Mouse (Mus musculus) erythroblast, adult 5-6 weeks (primary cell): Measurements from ENCODE around the gene Rad51b. TPM values are rescaled to one million over a fixed set of nuclear protein-coding genes. Genes with fewer than 3 reads are reported as not detected.

ENCODE experiments used
- ATAC-seq: replicated peaks from 2 replicates; pipeline ENCODE4 v1.8.0; 2016; ENCODE audit warnings: moderate number of reproducible peaks, mild to moderate bottlenecking, moderate TSS enrichment, inconsistent platforms; ENCODE audit not compliant: poor library complexity, low FRiP score, severe bottlenecking
- total RNA-seq, 2 experiments: library from RNA; stranded (forward) in 1 of 2; stranded (reverse) in 1 of 2; fragments of 150-400 nt in 1 of 2; fragments of 200-764, 138-1000 nt in 1 of 2; gene quantifications; 2 replicates each; pipeline versions ENCODE4 v1.2.3 to v1.2.4; 2015 to 2017; ENCODE audit warnings: low replicate concordance in 2 of 2

The Rad51b gene
- total RNA-seq, 2 experiments from 2014 or later, result 3.5 to 4.2 TPM

- no peak for ATAC-seq
These were observed 214.5 kb downstream of the Rad51b start for GRCm38 (mm10) chr12:79511454-79512204.

DNA sequence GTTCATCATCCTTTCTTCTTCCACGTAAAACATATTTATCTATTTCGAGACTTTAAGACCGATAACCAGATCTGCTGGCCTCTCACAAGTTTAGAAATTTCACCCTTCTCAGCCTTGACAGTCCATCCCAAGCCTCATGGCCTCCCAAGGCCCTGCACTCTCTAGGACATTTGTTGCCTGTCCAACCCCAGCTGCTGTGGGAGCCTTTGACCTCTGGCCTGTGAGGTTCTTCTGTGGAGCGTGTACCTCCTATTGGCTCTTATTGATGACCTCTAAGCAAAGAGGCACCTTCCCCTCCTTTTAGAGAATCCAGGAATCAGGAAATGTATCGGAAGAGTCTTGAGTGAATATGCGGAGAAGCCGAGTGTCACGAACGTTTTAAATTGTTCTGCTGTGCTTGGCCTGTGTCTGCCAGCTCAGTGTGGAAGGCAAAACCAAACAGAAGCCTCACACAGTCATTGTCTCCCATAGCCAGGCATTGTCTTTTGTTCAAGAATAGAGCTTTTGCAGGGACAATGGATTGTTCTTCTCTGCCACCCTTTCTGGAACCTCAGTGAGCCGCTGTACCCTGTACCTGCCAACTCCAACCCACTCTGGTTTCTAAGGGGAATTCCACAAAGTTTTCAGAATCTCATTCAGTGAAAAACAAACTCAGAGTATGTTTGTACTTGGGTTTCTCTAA, 215.3 kb downstream of the Rad51b start:
- ATAC-seq, result no peak

GRCm38 (mm10) chr12:79512982-79513681, 216.1 kb downstream of the Rad51b start:
- no peak for ATAC-seq

DNA sequence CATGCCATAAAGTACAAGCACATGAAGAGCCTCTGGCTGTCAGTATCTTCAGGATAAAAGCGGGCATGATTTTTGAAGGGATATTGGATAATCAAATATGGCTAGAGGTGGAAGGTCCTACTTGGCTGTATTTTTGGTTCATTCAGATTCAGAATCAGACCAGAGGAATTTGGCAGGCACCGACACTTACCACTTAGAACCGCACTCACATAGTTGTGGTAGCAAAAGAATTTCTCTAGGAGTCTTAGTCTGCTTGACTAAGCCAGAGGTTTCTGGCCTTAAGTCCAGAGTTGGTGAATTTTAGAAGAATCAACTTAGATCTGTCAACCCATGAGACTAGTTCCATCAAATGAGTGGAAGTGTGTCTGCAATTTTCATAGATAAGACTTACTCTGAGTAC, 217.6 kb downstream of the Rad51b start:
- no peak for ATAC-seq

DNA sequence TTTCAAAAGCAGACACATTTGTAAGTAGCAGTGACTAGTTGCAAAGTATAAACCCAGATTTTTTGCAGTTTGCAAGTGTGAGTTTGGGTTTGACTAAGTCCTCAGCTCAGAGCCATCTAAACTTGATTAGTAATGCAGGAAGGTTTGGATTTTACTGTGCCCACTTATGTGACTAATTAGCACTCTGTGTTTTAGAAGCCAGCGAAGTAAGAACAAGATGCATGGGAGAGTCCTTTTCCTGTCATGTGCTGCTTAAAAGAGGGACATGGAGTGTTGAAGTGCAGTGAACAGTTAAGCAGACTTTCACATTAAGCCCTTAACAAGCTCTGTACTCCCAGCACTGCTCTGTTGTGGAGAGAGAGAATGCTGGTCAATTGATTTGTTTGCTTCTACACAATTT, 225.3 kb downstream of the Rad51b start:
- ATAC-seq, result no peak

GRCm38 (mm10) chr12:79524941-79525871, 228.1 kb downstream of the Rad51b start:
- no peak for ATAC-seq

DNA sequence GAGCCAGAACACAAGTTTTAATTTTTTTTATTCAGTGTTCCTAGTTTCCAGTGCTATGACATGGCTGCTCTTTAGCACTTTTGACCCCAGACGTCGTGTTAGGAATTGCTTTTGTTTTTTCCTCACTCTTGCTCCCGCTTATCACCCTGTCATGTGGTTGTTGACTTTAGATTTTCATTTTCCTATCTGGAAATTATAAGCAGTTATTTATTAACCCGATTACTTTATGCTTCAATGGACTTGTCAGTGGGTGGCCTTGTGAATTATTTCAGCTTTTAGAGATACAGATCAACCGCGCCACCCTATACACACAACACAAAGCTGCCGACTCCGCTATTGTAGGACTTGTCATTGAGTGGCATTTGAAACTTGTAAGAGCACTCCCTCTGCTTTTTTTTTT, 228.8 kb downstream of the Rad51b start:
- ATAC-seq, result no peak

GRCm38 (mm10) chr12:79527222-79527621, 230.1 kb downstream of the Rad51b start:
- ATAC-seq, result no peak

DNA sequence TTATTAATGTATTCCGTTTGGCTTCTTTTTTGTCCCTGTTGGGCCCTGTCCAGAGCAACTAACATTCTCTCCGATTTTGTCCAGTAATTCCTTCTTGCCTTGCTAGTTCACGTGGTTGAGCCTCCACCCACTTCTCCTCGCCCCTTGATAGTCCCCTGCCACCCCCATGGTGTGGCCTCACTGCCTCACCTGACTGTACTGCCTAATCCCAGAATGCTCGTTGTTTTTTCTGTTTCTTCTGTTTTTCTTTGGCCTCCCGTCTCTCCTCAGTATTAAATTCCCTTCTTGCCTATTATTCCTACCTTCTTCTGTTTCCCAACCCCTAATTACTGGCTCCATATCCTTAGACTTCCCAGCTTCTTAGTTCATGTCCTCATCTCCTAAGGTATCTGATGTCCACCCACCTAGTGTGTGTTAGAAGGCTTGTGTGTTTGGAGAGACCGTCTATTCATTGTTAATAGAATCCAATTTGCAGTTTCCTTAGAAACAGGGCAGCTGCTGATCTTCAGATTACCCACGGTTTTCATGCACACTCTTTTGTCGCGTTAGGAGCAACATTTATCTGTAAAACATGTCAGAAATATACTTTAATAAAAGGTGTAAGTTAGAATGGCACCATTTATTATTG, 233.3 kb downstream of the Rad51b start:
- ATAC-seq, result no peak

DNA sequence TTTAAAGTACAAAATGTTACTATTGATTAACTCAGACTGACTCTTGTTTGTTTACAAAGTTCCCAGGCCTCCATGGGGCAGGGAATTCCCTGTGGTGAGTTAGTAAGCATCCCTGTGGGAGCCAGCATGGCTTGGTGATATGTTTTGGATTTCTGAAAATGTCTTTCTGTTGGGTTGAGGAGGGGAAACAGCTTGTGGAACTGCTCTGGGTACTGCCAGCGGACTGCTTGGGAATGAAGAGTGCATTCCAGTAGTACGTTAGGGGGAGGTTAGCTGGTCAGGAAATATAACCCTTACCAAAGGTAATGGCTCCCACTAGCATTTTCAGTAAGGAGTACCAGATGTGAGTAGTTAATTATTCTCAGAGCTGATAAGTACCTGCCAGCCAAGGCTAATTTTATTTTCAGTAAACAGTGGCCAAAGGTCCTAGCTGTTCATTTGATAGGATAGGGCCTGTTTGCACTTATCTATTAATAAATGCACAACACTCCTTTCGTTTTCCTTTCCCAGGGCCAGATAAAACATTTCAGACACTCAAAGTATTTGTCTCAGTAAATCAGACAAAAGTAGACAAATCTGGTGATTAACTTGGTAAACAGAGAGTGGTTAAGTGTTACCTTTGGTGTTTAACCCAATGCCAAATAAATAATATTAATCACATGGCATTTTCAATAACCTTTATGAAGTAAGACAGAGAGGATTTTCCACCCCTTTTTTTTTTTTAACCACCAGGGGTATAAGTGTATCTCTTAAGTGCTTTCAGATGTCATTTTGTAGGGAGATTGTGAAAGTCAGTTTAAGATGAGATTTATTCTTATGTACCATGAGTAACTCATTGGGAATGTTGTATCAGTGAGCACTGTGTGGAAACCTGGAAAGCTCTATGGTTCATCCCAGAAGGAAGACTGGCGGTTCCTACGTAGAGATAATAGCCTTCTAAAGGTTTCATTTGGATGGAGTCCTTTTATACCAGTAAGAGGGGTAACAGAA, 235.0 kb downstream of the Rad51b start:
- no peak for ATAC-seq

DNA sequence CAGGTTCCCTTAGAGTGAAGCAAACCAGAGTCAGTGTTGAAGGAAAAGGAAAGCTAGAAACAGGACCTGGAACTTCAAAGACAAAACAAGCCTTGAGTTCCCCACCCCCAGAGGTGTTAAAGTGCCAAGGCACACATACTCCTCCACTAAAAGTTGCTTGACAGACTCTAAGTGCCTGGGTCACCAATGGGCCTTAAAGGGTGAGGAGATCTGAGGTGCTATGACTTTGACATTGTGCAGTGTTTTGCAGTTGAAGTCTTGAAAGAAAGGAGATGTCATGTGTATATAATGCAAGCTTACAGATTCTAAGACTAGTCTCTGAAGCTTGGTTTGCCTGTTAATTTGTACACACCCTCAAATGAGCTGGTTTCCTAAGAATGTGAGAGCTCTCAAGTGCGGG, 237.7 kb downstream of the Rad51b start:
- no peak for ATAC-seq

DNA sequence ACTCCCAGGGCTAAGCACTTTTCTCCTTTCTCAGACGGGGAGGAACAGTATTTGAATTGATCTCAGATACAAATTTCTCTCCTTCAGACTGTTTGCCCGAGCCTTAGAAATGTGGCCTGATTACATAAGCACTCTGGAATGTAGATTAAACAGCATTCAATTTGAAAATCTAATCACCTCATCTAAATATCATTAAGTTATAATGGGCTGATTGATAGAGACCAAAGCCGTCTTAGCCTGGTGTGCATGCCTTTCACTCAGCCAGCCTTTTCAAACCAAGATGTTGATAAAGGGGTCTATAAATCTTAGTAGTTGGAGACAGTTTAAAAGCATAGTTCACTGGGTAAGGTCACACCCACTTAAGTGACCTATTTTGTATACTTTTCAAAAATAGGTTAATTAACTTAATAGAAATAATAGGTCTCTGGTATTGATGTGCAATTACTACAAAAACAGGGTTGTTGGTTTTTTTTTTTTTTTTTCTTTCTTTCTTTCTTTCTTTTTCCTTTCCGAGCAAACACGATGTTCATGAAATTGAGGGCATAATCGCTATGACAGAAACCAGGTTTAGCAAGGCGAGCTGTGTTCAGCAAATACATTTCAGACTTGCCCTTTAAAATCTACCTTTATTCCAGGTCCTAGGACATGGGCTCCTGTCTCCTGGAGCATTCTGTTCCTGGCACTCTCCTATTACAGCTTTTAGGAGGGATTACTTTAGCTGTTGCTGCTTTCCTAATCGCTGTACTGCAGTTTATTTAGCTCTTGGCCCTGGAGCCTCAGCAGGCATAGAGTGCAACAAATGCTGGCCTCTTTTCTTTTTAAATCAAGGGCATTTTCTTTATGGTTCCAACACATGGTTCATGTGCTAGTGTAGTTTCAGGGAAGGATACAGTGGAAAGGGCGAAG, 238.7 kb downstream of the Rad51b start:
- no peak for ATAC-seq

DNA sequence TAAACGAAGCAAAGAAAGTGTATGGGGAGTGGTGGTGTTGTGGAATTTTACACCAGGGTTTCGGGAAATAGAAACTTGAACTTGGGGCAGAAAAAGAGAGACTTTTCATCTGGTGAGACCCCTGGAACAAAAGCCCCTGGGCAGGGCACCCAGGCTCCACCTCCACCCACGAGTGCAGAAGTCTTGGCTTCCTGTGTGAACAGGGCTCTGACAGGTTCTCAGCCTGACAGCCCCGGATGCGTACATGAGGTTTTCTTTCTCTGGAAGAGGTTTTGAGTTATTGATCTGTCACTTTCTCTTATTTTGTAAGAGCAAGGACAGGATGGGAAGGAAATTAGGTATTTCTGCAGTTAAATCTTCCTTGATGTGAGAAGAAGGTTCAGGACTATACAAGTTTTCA, 243.1 kb downstream of the Rad51b start:
- no peak for ATAC-seq

- ATAC-seq, result no peak
These were observed 244.5 kb downstream of the Rad51b start for GRCm38 (mm10) chr12:79541581-79541980.

- no peak for ATAC-seq
These were observed 248.0 kb downstream of the Rad51b start for GRCm38 (mm10) chr12:79545063-79545462.

GRCm38 (mm10) chr12:79547556-79547955, 250.5 kb downstream of the Rad51b start:
- no peak for ATAC-seq

DNA sequence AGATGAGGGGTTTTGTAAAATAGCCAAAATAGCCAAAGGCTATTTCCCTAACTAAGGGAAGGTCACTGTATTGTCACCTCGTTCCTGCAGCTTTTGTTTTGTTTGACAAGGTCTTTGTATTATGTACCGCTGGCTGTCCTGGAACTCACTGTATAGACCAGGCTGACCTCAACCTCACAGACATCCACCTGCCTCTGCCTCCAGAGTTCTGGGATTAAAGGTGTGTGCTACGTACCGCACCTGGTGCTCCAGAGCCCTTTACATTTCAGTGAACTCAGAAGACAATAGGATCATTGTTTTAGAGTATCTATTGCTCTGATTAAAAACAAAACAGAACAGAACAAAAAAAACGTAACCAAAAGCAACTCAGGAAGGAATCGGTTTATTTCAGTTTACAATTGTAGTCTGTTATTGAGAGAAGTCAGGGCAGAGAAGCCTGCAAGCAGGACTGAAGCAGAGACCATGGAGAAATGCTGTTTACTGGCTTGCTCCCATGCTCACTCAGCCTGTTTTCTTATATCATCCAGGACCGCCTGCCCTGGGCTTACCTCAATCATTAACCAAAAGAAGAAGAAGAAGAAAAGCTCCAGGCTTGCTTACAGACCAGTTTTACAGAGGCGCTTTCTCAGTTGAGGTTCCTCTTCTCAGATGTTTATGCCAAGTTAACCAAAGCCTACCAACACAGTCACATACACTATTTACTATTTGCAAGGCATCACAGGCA, 251.7 kb downstream of the Rad51b start:
- ATAC-seq, result no peak
